Mouse (Mus musculus) G1E (cell line): ENCODE data around the gene Fam47e.

Experiments
- CTCF ChIP-seq: IDR thresholded peaks from 2 replicates; pipeline ENCODE4 v1.5.1; 2012; ENCODE audit warnings: low read depth, low read length, inconsistent platforms, mixed read lengths
- GATA1 ChIP-seq: IDR thresholded peaks from 2 replicates; pipeline ENCODE4 v1.6.1; 2012; ENCODE audit warnings: borderline replicate concordance, low read length, inconsistent platforms, mixed read lengths
- POLR2AphosphoS5 ChIP-seq: IDR thresholded peaks from 2 replicates; pipeline ENCODE4 v1.6.1; 2012; ENCODE audit warnings: low read depth, low read length, inconsistent platforms; ENCODE audit not compliant: insufficient replicate concordance

DNA sequence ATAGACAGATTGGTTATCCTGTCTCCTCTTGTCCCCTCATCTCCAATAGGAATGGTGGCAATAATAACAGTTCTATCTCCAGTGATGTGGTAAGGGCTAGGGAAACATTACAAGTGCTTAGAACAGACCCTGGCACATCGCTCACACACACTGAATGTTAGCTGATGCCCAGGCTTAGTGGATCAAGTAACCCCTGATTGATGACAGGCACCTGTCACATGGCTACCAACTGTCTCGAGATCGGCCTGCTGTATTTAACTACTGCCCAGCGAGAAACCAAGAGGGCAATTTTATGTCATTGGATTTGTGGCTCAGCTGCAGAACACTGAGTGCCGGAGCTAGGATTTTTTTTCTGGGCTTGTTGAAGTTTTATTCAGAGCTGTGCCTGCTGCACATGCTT is 40.2 kb downstream of the Fam47e start:
- TF ChIP-seq CTCF (no peak), GATA1 (no peak), POLR2AphosphoS5 (no peak)
